Mouse (Mus musculus): ENCODE measurements around the gene Zfp3.
"Not testable (repeated sequence)": the region's sequence is repeated elsewhere in the genome, so short reads cannot be mapped to it uniquely, and the experiment has no call there.

Gene Zfp3

DNA sequence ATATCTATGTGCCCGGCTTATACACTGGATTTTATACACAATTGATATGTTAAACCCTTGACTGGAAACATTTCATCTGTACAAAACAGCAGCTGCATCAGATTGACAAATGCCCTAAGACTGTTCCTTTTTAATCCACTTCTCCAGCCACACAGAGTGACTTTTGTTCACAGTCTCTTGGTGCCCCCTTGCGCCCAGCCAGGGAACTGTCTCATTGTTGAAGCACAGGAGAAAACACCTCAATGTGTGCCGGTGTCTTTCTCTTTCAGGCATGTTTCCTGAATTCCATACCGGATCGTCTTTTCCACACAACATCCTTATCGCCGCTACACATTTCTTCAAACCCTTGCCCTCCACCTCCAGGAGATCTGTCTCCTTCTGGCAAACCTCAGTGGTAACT lies 8.4 kb upstream of the Zfp3 start:
- ATAC-seq (ENCODE audit: low TSS enrichment) = peak; percentile 82

DNA sequence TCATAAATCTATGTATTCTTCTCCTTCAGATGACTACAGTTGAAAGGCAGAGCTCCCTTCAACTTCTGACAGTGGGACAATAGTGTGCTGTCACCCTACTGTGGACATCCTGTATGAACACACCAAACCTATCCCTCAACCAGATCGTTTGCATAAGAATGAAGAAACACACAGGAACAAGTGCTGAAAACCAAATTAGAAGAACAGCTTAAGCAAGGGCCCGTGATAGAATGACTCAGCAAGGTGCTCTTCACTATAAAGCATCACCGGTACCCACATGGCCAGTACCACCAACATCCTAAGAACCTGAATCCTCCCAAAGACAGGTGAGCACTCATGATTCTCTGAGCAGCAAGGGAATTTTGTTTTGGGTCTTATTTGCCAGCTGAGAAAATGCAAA lies 3.6 kb upstream of the Zfp3 start:
- not testable (repeated sequence) for ATAC-seq (ENCODE audit: low TSS enrichment)

DNA sequence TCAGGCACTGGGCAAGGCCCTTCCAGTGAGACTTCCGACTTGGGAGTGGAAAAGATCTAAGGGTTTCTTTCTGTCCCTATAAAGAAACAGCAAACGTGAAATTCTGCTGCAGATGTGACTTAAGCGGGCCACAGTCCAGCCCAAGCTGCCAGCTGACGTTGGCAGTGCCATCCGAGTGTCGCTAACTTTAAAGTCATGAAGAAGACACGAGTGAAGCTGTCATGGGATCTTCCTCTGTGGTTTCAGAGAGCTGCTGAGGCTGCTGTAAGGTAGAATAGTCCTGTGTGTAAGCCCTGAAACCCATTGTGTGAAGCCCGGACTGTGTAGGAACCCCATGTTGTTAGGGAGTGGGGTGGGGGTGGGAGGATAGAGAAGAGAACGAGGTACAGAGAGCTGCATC lies 1.4 kb upstream of the Zfp3 start:
- ATAC-seq (ENCODE audit: low TSS enrichment) = no peak

DNA sequence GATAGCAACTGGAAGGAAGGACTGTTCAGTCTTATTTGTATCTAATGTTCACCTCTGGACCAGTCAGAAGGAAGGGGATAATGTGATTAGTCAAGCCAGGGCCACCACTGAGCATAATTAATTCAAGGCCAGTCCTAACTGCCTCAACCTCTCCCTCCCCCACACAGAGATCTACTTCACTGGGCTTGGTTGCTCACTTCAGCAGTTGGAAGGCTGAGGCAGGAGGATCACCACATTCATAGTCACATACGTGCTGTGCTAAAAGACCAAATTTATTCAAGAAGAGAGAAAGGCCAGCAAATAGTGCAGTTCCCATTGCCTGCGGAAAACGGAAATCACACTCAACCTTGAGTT lies 450 bp upstream of the Zfp3 start:
- no peak for ATAC-seq (ENCODE audit: low TSS enrichment)

GRCm38 (mm10) chr11:70765776-70766445 lies 1.9 kb downstream of the Zfp3 start:
- ATAC-seq (ENCODE audit: low TSS enrichment) = no peak

DNA sequence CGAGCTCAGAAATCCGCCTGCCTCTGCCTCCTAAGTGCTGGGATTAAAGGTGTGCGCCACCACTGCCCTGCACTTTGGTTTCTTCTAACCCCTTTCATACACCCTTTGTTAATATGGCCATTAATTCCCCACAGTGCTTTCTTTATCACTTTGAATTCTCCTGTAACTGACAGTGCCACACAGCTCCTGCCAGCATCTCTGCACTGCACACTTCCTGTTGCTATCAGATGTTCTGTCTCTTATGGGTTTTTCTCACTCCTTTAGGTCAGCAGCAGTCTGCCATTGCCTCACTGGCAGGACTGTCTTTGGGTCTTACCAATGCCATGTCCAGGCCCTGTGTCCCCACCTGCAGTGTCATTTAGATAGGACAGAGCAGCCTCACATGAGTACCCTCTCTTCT lies 6.8 kb downstream of the Zfp3 start:
- no peak for ATAC-seq (ENCODE audit: low TSS enrichment)

DNA sequence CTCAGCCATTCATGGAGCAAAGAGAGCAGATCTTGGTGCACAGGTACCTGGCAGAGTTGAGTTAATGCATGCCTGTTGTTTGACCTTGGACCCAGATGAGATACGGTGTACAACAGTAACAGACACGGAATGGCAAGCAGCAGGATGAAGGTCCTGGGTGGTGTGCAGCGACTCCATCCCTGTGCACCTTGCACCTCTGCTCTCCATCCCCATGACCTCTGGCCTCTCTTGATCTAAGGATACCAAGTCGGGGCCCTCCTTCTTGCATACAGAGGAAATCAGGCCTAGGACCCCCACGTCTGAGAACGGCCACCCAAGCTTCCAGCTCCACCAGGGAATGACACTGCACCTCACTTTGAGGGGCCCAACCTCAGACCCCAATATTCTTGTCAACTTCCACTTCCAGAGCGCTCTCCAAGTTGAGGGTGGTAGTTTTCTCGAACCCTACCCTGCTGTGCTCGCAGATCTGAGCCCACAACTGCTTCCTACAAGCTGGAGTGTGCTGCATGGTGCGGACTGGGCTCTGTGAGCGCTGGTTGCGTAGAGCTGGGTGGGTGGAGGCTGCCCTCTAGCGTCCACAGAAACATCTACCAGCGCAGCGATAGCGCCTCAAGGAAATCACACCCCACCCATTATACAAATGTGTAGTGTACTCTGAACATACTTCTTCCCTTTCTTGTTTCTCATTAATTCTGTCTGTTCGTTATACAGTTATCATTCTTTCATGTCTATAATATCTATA lies 13.0 kb downstream of the Zfp3 start:
- ATAC-seq (ENCODE audit: low TSS enrichment) = peak; percentile 92

GRCm38 (mm10) chr11:70777634-70778033 lies 13.6 kb downstream of the Zfp3 start:
- no peak for ATAC-seq (ENCODE audit: low TSS enrichment)

GRCm38 (mm10) chr11:70778058-70778457 lies 14.0 kb downstream of the Zfp3 start:
- ATAC-seq (ENCODE audit: low TSS enrichment) = not testable (repeated sequence)

- no peak for ATAC-seq (ENCODE audit: low TSS enrichment)
Measured at GRCm38 (mm10) chr11:70785908-70786307, 21.9 kb downstream of the Zfp3 start.

DNA sequence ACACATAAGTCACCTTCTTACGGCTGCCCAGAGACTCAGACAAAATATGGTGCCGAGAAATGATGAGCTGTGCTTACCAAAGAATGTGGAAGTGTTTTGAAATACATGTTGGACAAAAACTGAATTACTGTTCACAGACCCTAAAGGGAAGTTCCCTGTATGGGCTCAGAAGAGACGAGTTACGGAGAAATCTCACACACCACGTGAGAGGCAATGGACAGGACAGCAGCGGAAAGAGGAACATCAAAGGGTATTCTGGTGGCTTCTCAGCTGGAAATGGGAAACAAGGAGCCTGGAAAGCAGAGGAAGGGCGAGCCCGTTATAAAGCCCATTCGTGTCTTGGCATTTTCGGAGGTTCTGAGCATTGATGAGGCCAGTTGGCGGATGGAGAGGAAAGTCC lies 23.0 kb downstream of the Zfp3 start:
- no peak for ATAC-seq (ENCODE audit: low TSS enrichment)

- no peak for ATAC-seq (ENCODE audit: low TSS enrichment)
Measured at GRCm38 (mm10) chr11:70788972-70789655, 25.1 kb downstream of the Zfp3 start.

GRCm38 (mm10) chr11:70790426-70790825 lies 26.4 kb downstream of the Zfp3 start:
- ATAC-seq (ENCODE audit: low TSS enrichment) = no peak

GRCm38 (mm10) chr11:70790874-70791551 lies 27.0 kb downstream of the Zfp3 start:
- no peak for ATAC-seq (ENCODE audit: low TSS enrichment)

DNA sequence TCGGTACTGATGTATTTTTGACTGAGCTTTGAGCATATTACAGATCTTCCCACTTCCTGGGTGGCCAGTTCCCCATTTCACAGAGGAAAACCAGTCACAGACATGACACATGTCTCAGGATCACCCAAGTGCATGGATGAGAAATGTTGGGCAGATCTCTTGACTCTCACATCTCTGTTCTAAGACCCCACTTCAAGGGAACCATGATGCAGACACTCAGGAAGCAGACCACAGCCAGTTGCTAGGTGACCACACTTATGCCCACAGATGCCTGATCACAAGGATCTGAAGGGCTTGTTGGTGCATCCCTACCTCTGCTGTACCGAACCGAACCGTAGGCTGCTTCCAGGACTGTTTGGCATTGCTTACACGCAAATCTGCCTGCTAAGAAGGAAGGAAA lies 27.7 kb downstream of the Zfp3 start:
- no peak for ATAC-seq (ENCODE audit: low TSS enrichment)

- no peak for ATAC-seq (ENCODE audit: low TSS enrichment)
Measured at GRCm38 (mm10) chr11:70792409-70792808, 28.4 kb downstream of the Zfp3 start.

DNA sequence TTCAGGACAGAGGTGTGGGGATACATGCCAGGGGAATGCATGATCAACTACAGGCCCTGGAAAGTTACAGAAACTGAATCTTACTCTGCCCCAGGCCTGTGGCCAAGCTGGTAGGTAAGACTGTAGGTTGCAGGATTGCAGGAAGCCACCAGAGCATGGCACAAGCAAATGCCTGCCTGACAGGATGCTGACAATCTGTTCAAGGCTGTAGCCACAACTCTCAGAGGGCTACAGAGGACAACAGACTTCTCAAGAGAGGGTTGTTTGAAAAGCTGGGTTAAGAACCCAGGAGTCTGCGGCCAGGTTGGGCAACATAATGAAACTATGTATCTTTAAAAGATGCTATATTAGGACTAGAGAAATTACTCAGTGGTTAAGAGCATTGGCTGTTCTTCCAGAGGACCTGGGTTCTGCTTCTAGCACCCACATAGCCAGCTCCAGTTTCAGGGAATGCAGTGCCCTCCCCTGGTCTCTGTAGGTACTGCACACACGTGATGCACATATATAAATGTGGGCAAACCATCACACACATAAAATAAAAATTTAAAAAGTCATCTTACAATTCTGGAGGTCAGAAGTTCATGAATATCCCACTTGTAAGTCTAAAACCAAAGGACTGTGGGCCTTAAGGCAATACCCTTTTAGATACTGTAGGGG lies 38.3 kb downstream of the Zfp3 start:
- no peak for ATAC-seq (ENCODE audit: low TSS enrichment)

DNA sequence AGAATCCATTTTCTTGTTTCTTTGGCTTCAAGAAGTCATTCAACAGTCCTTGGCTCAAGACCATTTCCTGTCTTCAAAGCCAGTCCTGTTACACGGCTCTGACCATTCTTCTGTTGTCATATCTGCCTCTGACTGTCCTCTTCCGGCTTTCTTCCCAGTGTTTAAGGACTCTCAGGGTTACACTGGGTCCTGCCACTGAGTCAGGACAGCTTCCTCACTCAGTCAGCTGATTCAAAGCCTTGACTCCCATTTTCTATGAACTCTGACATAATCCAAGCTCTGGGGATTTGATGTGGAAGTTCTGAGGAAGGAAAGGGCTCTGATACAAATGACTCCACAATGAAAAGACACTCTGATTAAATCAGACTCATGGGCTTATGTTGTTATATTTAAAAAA lies 38.9 kb downstream of the Zfp3 start:
- no peak for ATAC-seq (ENCODE audit: low TSS enrichment)

DNA sequence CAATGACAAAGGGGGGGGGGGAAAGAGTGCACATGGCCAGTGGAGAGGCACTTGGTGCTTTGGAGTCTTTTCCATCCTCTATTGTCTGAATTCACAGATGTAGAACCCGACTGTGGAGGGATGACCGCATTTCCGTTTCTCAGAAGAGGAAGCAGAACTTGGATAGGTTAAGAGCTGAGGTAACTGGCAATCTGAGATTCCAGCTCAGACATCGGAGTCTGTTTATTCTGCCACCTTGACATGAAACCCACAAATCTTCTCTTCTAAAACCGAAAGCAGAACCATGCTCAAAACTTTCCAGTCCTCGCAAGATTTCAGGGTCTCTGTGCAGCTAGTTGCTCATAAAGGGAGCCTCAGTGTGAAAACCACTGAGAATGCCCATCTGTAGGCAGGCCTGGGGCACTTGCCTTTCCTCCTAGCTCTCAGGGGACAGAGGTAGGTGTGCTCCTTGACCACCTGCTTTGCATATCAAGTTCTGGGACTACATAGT lies 39.7 kb downstream of the Zfp3 start:
- ATAC-seq (ENCODE audit: low TSS enrichment) = no peak

DNA sequence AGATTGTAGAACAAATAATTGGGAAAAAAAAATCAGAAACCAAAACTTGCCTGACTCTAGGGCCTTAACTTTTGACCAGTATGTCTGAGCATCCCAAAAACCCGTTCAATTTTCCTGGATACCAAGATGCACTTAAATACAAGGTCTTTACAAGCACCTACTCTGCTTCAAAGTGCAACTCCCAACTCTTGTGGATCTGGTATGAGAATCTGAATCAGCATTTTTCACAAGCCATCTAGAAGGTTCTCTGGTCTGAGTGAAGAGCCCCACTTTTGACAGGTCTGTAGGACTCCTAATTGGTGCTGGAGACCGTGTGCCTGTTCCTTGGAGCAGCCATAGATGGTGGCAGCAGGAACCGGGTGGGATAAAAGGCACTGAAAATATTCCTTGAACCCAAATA lies 40.4 kb downstream of the Zfp3 start:
- no peak for ATAC-seq (ENCODE audit: low TSS enrichment)

- no peak for ATAC-seq (ENCODE audit: low TSS enrichment)
Measured at GRCm38 (mm10) chr11:70805641-70806175, 41.7 kb downstream of the Zfp3 start.

- no peak for ATAC-seq (ENCODE audit: low TSS enrichment)
Measured at GRCm38 (mm10) chr11:70806697-70807096, 42.7 kb downstream of the Zfp3 start.
